Mouse (Mus musculus): ENCODE data around the gene Cox15. TPM values are rescaled to one million over a fixed set of nuclear protein-coding genes. Genes with fewer than 3 reads are reported as not detected.

Cox15 gene
- total RNA-seq, 1 experiment from 2014 or later, result 48.5 TPM

DNA sequence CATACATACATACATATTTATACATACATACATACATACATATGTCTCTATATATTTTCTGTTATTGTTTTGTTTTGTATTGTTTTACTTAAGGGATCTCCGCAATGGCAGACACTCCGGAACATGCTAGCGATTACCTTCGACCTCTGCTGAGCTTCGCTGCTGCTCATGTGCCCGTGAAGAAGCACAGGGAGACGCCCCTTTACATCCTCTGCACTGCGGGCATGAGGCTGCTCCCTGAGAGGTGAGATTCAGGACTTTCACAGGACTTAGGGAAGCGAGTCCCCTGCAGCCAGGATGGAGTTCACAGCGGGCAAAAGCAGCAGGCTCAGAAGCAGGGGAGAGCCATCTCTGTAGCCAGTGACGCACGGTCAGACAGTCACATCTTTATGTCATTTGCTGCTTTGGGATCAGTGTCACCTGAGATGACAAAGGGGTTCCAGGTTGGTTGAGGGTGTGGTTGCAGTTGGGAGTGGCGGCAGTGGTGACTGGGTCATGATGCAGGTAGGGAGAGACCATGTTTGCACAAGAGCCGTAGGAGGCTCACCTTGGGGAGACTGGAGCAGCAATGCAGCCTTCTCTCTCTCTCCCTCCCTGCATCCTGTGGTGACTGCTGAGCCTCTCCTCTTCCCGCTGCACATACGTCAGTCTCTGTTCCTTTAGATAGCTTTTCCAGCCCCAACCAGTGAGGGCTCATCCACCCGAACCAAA is 47.9 kb downstream of the Cox15 start:
- DNase-seq, result no peak

DNA sequence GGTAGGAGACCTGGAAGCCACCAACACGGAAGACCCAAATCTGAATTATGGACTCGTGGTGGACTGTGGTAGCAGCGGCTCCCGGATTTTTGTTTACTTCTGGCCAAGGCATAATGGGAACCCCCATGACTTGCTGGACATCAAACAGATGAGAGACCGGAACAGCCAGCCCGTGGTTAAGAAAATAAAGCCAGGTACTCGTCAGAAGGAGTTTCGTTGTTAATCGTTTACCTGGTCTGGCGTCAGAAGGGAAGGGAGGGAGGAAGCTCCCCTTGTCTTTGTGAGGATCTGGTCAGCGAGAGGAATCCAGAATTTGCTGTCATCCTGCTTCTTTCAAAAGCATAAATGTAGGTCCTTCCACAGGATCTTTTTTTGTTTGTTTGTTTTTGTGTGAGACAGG is 48.6 kb downstream of the Cox15 start:
- no peak for DNase-seq

DNA sequence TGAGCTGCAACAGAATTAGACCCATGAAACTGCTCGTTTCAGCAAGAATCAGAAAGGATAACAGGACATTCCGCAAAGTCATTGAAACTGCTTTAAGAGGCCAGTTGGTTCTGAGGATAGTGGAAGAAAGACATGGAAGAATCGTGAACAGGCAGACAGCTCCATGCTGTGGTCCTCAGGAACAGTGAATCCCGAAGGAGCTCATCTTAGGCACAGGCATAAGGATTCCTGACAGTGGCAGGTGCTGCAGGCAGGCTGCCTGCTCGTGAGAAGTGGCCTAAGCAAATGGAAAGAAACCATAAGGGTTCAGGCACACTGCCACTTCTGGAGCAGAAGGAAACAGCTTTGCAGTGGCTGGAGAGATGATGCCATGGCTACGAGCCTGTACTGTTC is 53.0 kb downstream of the Cox15 start:
- no peak for DNase-seq

DNA sequence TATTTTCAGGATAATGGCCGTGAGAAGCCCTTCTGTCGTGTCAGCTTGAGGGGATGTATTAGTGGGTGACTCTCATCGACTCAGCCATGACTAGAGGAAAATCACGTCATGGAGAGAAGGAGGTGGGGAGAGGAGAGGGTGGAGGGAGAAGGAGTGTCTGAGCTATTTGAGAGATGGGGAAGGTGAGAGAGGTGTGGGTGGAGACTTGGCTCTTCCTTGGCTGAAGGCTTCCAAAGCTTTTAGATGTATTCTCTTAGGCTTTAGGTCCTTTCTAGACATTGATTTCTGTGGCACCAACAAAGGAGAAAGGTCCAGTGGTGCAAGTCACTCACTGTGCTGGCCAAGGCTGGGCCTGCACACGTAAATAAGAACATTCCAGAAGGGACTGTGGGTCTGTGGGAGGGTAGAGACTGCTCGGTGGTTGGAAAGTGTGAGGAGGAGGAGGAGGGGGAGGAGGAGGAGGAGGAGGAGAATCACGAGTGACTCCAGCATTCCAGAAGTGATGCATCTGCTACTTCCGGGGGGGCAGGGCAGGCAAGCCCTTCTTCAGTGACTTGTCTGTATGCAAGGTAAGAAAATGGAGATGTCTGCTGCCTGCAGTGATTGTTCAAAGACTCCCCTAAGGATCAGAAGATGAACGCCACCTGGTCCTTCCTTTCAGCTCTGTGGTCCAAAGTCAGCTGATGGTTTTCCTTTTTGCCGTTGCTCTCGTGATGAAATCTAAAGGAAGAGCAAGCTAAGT is 53.6 kb downstream of the Cox15 start:
- no peak for DNase-seq

DNA sequence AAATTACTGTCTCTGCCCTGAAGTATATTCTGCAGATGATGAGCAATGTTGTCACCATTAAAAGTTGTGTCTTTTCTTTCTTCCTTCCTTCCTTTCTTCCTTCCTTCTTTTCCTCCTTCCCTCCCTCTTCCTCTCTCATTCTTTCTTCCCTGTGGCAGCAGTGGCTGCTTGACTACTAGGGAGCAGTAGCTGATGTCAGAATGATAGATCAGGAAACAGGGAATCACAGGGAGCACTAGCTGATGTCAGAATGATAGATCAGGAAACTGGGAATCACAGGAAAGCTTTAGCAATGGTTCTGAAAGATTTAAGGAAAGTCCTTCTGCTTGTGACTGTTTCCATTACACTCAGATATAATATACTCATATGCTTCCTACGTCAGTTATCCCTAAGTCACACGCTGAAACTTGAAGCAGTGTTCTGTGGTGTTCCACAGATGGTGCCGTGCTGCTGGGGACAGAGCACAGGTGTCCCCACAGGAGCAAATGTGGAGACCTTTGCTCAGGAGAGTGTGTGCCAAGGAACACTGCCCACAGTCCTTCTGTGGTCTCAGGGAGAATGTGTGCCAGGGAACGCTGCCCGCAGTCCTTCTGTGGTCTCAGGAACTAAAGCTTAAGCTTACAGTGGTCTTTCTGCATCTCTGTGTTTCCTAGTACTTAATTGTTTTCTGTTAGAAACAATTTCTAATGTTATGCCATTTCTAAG is 55.0 kb downstream of the Cox15 start:
- no peak for DNase-seq

DNA sequence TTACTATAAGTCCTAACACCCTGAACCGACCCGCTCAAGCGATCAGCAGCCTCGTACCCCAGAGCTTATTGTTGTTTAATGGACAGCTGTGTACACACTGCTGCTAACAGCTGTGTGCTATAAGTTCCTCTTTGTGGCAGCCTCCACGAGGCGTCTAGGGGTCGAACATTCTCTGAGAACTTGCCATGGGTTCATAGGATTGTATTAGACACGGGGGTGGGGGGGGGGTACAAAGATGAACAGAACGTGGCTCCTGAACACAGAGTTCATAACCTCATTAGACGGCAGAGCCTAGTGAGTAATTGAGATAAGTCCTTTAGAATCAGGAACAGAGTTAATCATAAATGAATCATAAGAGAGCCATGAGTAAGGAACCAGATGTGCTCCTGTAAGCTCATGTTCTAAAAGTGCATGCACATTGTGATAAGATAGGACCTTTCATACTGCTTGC is 57.3 kb downstream of the Cox15 start:
- no peak for DNase-seq

DNA sequence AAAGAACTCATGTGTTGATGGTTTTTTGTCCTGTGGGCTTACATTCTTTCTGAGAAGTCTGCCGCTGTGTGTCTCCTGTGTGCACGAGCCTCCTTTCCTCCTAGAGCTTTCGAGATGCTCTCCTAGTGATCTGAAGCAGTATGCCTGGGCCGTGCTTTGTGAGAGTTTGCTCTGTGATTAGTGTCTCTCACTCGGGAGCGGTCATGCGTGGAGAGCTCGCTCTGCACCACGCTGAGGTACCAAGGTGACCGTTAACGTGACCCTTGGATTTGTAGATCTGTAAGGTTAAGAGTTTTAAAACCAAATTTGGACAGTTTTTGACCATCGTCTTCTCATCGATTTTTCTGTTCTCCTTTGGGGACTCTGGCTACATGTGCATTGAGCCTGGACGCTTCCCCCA is 60.0 kb downstream of the Cox15 start:
- no peak for DNase-seq

DNA sequence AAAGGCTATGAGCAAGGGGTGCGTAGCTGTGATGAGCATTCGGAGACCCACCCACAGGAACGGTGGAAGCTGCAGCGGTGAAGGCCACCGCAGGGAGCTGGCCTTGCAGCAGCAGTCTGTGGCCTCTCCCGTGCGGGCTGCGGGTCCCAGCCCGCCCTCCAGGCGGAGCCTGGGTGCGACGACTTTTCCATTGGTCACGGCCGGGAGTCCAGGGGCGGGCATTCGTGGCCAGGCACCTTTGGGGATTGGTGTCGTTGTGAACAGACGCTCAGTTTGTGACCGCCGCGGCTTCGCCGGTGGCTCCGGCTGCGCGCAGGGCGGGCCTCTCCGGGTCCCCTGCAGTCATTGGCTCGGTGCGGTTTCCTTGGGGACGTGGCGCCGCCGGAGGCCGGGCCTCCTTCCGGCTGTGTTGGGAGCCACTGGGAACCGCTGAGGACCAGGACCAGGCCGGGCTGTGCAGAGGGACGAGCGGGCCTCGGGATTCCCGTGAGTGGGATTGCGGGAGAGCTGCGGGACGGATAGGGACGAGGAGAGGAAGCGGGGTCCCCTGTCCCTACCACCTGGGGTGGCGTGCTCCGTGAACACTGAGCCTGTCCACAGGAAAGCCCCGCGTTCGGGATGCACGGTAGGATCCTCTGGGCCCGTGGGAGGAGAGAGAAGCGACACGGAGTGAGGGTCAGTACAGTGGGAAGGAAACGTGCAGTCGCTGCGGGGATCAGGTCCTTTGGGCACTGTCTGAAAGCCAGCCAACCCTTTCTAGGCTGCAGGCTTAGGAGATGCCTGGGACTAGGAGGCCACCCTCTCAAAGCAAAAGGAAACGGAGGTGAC is 63.2 kb downstream of the Cox15 start, which contains the start of gene Entpd7:
Entpd7 (plus strand) TSS at position 254 of the 828 bp plus-strand sequence.
- DNase-seq, result peak; percentile 97

Other genes with a start within 250 kb of the Cox15 start
- 191 and 315 TPM in 2 replicates for gene Got1, start 228.4 kb downstream of the Cox15 start, total RNA-seq (2021)
- not detected in 2 replicates for gene Nkx2-3, start 140.7 kb downstream of the Cox15 start, total RNA-seq (2021)
- 78.7 and 96.2 TPM in 2 replicates for gene Slc25a28, start 78.1 kb downstream of the Cox15 start, total RNA-seq (2021)
- 21.6 and 22.9 TPM in 2 replicates for gene Entpd7, start 63.3 kb downstream of the Cox15 start, total RNA-seq (2021)
- gene Cutc, start within 50 bp of the Cox15 start, total RNA-seq (2021), result 10.6 and 15.3 TPM in 2 replicates
- 0.06 and 1.9 TPM in 2 replicates for gene Abcc2, start 29.2 kb upstream of the Cox15 start, total RNA-seq (2021)
- 15.9 and 17.1 TPM in 2 replicates for gene Dnmbp, start 187.2 kb upstream of the Cox15 start, total RNA-seq (2021)
- gene Cpn1, start 233.6 kb upstream of the Cox15 start, total RNA-seq (2021), result 0.67 TPM in 1 of 2 replicates, not detected in the other

Data from adrenal gland, postnatal 25 days (tissue).